Mouse (Mus musculus) heart, embryonic 13.5 days (tissue): ENCODE data around the gene Rbm25. TPM values are rescaled to one million over a fixed set of nuclear protein-coding genes. Genes with fewer than 3 reads are reported as not detected.

Experiments
- ATAC-seq: fragments of 200-750 bp; cut with Nextera tagmentation; 2 replicates; pipeline ENCODE4 v1.8.0; 2017; ENCODE audit warnings: moderate TSS enrichment; ENCODE audit not compliant: insufficient number of reproducible peaks, low FRiP score, low TSS enrichment; ENCODE audit errors: extremely low read depth
- H3K27ac ChIP-seq: fragments of 300-500 bp; sonication (generic); replicated peaks from 2 replicates; pipeline ENCODE4 v1.5.1; 2015; ENCODE audit warnings: moderate library complexity, mild to moderate bottlenecking, inconsistent platforms
- H3K27me3 ChIP-seq: fragments of 300-500 bp; sonication (generic); replicated peaks from 2 replicates; pipeline ENCODE4 v1.6.1; 2015; ENCODE audit warnings: mild to moderate bottlenecking, inconsistent platforms
- H3K36me3 ChIP-seq: fragments of 300-500 bp; sonication (generic); 2 replicates; pipeline ENCODE4 v1.6.1; 2015; ENCODE audit warnings: mild to moderate bottlenecking, inconsistent platforms
- H3K4me1 ChIP-seq: fragments of 300-500 bp; sonication (generic); 2 replicates; pipeline ENCODE4 v1.6.1; 2015; ENCODE audit warnings: inconsistent platforms
- H3K4me2 ChIP-seq: fragments of 300-500 bp; sonication (generic); 2 replicates; pipeline ENCODE4 v1.6.1; 2015; ENCODE audit warnings: inconsistent platforms, mild to moderate bottlenecking, moderate library complexity
- H3K4me3 ChIP-seq: fragments of 300-500 bp; sonication (generic); 2 replicates; pipeline ENCODE4 v1.5.1; 2015; ENCODE audit warnings: moderate library complexity, mild to moderate bottlenecking, inconsistent platforms
- H3K9ac ChIP-seq: fragments of 300-500 bp; sonication (generic); 2 replicates; pipeline ENCODE4 v1.6.1; 2015; ENCODE audit warnings: inconsistent platforms, mild to moderate bottlenecking, moderate library complexity
- H3K9me3 ChIP-seq: fragments of 300-500 bp; sonication (generic); 2 replicates; pipeline ENCODE4 v1.6.1; 2016; ENCODE audit warnings: inconsistent platforms
- WGBS: fragments of 180-500 bp; shearing (Covaris S2); methylation state at CpG from one replicate; pipeline ENCODE4 v1.1.7; 2015; ENCODE audit warnings: mixed read lengths; 5-methylcytosine and 5-hydroxymethylcytosine counted together
- polyA plus RNA-seq: library from polyadenylated mRNA; unstranded; fragments of >200 nt; fragmentation: Nextera tagmentation; extraction: Ambion mirVana; gene quantifications from 2 replicates; pipeline ENCODE4 v1.2.1, GENCODE M21; 2015

Gene Rbm25
- polyA plus RNA-seq, 1 experiment from 2014 or later = 151 TPM

DNA sequence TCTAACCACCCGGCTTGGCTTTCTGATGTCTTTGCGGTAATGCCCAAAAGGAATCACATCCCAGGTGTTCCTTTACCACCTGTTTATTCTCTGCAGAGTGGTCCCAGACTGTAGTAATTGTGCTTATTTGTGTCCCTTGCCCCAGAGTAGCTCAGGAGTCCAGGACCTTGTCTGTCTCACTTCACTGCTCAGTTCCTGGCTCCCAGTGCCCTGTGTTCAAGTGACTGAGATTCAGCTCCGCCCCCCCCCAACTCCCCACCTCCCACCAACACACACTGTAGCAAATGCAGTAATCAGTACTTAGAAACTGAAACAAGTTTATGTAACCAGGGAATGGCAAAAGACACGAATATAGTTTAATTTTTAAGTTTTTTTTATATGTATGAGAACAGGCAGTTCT lies 75.9 kb downstream of the Rbm25 start:
- H3K4me3 ChIP-seq = no peak overlapping the region
- no peaks in the 10 kb centered on the region for H3K27me3 ChIP-seq
- H3K4me1 ChIP-seq = peaks cover 3% of the 10 kb centered on the region
- no peak overlapping the region for H3K27ac ChIP-seq
- H3K9ac ChIP-seq = no peak overlapping the region
- no peaks in the 10 kb centered on the region for H3K9me3 ChIP-seq
- 91% methylated on average over 4 of the region's 4 CpGs for WGBS
- no peak overlapping the region for H3K4me2 ChIP-seq
- ATAC-seq = no peak
- peaks cover 57% of the 10 kb centered on the region for H3K36me3 ChIP-seq

DNA sequence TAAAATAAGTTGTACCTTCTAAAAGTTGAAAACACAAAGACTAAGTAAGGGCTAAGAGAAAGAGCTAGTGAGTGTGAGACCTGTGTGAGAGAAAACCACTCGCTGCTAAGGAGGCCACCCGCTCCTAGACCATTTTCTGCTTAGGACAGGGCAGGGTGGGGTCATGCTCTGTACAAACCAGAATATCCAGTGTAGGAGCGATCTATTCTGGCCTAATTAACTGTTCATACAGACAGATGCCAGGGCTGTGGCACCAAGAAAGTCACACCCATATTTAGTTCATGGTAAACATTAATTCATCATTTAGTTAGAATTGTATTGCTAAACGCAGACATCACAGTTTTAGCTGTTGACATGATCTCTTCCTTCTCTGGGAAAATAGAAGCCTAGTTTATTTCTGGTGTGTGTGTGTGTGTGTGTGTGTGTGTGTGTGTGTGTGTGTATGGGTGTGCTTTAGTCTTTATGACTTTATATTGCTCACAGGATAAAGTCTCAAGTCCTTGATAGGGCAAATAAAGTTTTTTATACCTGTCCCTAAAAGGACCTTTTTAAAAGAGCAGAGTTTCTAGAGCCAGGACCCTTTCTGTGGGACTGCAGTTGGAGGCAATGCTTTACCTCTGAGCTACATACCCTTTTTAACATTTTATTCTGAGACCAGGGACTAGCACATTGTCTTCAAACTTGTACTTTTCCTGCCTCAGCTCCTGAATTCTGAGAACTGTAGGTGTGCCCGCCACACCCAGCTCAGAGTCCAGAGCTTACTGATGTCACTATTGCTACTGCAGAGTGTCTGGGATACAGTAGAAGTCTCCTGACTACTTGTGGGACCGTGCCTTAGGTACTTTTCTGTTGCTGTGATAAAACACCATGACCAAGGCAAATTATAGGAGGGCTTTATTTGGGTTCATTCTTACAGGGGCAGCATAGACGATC lies 77.4 kb downstream of the Rbm25 start:
- 79% methylated on average over 7 of the region's 7 CpGs for WGBS
- Histone ChIP-seq H3K27me3 (no peaks in the 10 kb centered on the region), H3K27ac (no peak overlapping the region), H3K9ac (no peak overlapping the region), H3K9me3 (no peaks in the 10 kb centered on the region), H3K4me3 (no peak overlapping the region), H3K36me3 (peaks cover 60% of the 10 kb centered on the region), H3K4me1 (peaks cover 3% of the 10 kb centered on the region; the same call in 1 of the 2 replicates), H3K4me2 (no peak overlapping the region)
- ATAC-seq = no peak

- peaks cover 62% of the 10 kb centered on the region for H3K36me3 ChIP-seq
- H3K4me1 ChIP-seq = peaks cover 3% of the 10 kb centered on the region; the same call in 1 of the 2 replicates
- H3K4me3 ChIP-seq = no peak overlapping the region
- no peak overlapping the region for H3K9ac ChIP-seq
- H3K27me3 ChIP-seq = no peaks in the 10 kb centered on the region
- H3K27ac ChIP-seq = no peak overlapping the region
- no peak for ATAC-seq
- no peaks in the 10 kb centered on the region for H3K9me3 ChIP-seq
- H3K4me2 ChIP-seq = no peak overlapping the region
- 89% methylated on average over 2 of the region's 2 CpGs for WGBS
Observed at GRCm38 (mm10) chr12:83709934-83710333, 78.9 kb downstream of the Rbm25 start.

- WGBS = 45% methylated on average over 2 of the region's 2 CpGs
- H3K36me3 ChIP-seq = peaks cover 81% of the 10 kb centered on the region
Observed at GRCm38 (mm10) chr12:83713749-83714148, 82.7 kb downstream of the Rbm25 start.

DNA sequence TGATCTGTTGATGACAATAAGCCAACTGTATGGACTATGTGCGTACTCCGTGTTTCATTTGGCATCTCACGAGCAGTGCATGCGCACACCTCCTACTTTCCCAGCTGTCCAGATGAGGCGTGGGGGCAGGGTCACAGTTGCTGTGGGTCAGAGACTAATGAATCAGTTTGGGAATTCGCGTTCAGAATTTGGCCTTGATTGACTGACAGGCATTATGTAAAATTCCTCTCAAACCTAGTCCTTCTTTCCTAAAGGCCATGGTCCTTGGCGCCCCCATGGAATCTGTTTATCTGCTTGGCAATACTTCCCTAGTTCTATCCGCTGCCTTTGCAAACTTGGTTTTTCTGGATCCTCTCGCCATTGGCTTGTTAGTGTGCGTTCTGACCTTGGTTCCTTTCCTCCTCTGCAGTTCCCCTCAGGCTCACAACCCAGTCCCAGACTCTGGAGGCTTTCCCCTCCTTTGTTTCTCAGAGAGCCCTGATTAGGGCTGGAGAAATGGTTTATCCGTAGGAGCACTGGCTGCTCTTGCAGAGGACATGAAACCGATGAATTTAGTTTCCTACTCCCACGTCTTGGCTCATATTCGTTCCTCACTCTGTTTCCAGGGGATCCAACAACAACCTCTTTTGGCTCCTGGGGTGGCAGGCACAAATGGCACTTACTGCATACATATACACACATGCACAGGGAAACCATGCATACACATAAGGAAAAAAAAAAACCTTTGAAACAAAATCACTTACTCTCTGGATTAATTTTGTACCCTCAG lies 85.6 kb downstream of the Rbm25 start:
- no peaks in the 10 kb centered on the region for H3K4me1 ChIP-seq
- H3K27ac ChIP-seq = no peak overlapping the region
- ATAC-seq = no peak

More at GRCm38 (mm10) chr12:83713749-83714148, 82.7 kb downstream of the Rbm25 start:
- Histone ChIP-seq H3K9me3 (no peaks in the 10 kb centered on the region), H3K4me1 (no peaks in the 10 kb centered on the region), H3K27me3 (no peaks in the 10 kb centered on the region), H3K9ac (no peak overlapping the region), H3K27ac (no peak overlapping the region), H3K4me2 (no peak overlapping the region), H3K4me3 (no peak overlapping the region)
- no peak for ATAC-seq

DNA sequence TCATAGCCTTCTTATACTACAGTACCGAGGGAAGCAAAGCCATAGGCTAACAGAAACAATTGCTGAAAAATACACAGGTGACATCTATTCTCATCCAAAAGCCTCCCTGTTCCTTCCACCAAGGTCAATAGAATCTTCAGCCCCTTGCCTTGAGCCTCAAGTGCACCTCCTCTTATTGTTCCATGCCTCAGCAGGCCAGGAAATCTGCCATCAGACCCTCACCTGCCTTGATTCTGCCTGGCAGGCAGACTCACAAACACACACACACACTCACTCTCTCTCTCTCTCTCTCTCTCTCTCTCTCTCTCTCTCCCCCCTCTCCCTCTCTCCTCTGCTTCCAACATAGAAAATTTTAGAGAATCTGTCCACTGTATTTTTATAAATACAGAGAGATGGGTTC lies 88.4 kb downstream of the Rbm25 start:
- WGBS = 95% methylated on average over 1 of the region's 1 CpGs
- Histone ChIP-seq H3K36me3 (peaks cover 85% of the 10 kb centered on the region), H3K9ac (no peak overlapping the region), H3K27ac (no peak overlapping the region), H3K27me3 (no peaks in the 10 kb centered on the region), H3K9me3 (no peaks in the 10 kb centered on the region), H3K4me1 (peaks cover 9% of the 10 kb centered on the region), H3K4me3 (no peak overlapping the region), H3K4me2 (no peak overlapping the region)
- ATAC-seq = no peak

More for the DNA sequence above, 85.6 kb downstream of the Rbm25 start:
- Histone ChIP-seq H3K4me3 (no peak overlapping the region), H3K4me2 (no peak overlapping the region), H3K9me3 (no peaks in the 10 kb centered on the region), H3K9ac (no peak overlapping the region), H3K27me3 (no peaks in the 10 kb centered on the region), H3K36me3 (peaks cover 88% of the 10 kb centered on the region)
- 86% methylated on average over 15 of the region's 15 CpGs for WGBS

- Histone ChIP-seq H3K36me3 (peaks cover 85% of the 10 kb centered on the region), H3K27me3 (no peaks in the 10 kb centered on the region), H3K4me1 (peaks cover 17% of the 10 kb centered on the region), H3K4me2 (no peak overlapping the region), H3K27ac (no peak overlapping the region), H3K4me3 (no peak overlapping the region), H3K9ac (no peak overlapping the region), H3K9me3 (no peaks in the 10 kb centered on the region)
- 72% methylated on average over 6 of the region's 6 CpGs for WGBS
- ATAC-seq = no peak
Observed at GRCm38 (mm10) chr12:83721281-83721680, 90.2 kb downstream of the Rbm25 start.

DNA sequence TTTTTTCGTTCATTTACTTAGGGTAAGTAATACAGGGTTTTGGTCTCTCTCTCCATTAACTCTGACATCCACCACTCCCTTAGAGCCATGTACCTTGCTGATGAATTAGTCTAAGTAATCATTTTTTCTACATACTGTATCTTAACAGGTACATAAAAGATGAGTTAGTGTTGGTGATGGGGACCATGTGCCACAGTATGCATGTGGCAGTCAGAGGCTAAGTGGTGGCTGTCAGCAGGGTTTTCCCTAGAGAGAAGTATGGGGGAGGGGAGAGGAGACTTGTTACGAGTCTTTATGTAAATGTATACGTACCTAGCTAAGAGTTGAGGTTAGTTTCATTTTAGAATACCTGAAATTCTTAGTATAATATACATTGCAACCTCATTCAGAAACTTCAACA lies 92.0 kb downstream of the Rbm25 start:
- H3K9ac ChIP-seq = no peak overlapping the region
- no peak for ATAC-seq
- H3K9me3 ChIP-seq = no peaks in the 10 kb centered on the region
- no peaks in the 10 kb centered on the region for H3K27me3 ChIP-seq
- H3K4me3 ChIP-seq = no peak overlapping the region
- 66% methylated on average over 3 of the region's 3 CpGs for WGBS
- no peak overlapping the region for H3K4me2 ChIP-seq
- peaks cover 17% of the 10 kb centered on the region for H3K4me1 ChIP-seq
- peaks cover 83% of the 10 kb centered on the region for H3K36me3 ChIP-seq
- no peak overlapping the region for H3K27ac ChIP-seq

DNA sequence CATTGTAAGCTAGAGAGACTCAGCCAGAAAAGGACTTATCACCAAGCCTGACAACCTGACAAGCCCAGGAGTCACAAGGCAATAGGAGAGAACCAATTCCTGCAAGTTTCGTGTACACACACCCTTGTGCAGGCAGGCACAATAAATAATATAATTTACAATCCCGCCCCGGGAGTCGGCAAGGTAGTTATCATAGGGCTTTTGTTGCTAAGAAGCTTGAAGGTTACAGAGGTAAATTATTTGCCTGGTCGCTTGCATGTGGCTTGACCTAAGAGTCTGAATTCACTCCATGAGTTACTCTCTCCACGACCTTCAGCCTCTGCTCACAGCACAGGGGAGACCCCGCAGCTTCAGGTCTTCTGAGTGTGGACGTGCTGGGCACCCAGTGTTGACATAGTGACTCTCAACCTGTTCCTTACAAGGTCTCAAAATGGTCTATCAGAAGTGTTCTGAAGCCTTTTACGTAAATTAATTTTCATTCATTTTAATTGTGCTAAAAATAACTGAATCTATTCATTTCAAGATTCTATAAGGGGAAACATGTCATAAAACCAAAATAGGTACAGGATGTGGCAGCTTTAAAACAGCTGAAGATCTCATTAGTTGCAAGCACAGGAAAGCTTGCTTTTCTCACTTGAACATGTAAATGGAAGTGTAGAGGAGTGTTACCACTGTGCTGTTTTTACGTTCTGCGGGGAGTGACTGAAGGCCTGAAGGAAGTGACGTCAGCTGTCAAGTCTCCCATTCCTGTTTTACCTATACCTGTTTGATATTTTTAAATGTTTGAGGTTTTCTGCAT lies 95.7 kb downstream of the Rbm25 start:
- Histone ChIP-seq H3K4me2 (no peak overlapping the region), H3K9me3 (no peaks in the 10 kb centered on the region), H3K4me1 (peaks cover 17% of the 10 kb centered on the region), H3K36me3 (peaks cover 91% of the 10 kb centered on the region), H3K27ac (no peak overlapping the region), H3K4me3 (no peak overlapping the region), H3K27me3 (no peaks in the 10 kb centered on the region), H3K9ac (no peak overlapping the region)
- WGBS = 84% methylated on average over 12 of the region's 12 CpGs
- ATAC-seq = no peak

GRCm38 (mm10) chr12:83732225-83732624 lies 101.2 kb downstream of the Rbm25 start:
- H3K9me3 ChIP-seq = no peaks in the 10 kb centered on the region
- H3K9ac ChIP-seq = no peak overlapping the region
- peaks cover 7% of the 10 kb centered on the region for H3K4me1 ChIP-seq
- no peaks in the 10 kb centered on the region for H3K27me3 ChIP-seq
- H3K36me3 ChIP-seq = peaks cover 87% of the 10 kb centered on the region
- H3K4me2 ChIP-seq = no peak overlapping the region
- no peak for ATAC-seq
- no peak overlapping the region for H3K4me3 ChIP-seq
- 94% methylated on average over 5 of the region's 5 CpGs for WGBS
- H3K27ac ChIP-seq = no peak overlapping the region
